Mouse (Mus musculus): ENCODE measurements around the gene Gm20458.

GRCm38 (mm10) chr2:164425401-164425800 lies 35.4 kb upstream of the Gm20458 start:
- TF ChIP-seq GATA1 (IDR thresholded peaks at IDR 0.05; ENCODE audit: borderline replicate concordance, low read length) (no peak), FLI1 (IDR thresholded peaks at IDR 0.05; ENCODE audit: low read length) (no peak)

Data from megakaryocyte, embryonic 14.5 days (primary cell).